Mouse (Mus musculus) right cerebral cortex, postnatal 4 days (tissue): ENCODE data around the gene Syne1.

Experiments
- DNase-seq: peaks from one replicate; pipeline ENCODE4 v3.0.0-alpha.2; 2022

Gene Syne1

DNA sequence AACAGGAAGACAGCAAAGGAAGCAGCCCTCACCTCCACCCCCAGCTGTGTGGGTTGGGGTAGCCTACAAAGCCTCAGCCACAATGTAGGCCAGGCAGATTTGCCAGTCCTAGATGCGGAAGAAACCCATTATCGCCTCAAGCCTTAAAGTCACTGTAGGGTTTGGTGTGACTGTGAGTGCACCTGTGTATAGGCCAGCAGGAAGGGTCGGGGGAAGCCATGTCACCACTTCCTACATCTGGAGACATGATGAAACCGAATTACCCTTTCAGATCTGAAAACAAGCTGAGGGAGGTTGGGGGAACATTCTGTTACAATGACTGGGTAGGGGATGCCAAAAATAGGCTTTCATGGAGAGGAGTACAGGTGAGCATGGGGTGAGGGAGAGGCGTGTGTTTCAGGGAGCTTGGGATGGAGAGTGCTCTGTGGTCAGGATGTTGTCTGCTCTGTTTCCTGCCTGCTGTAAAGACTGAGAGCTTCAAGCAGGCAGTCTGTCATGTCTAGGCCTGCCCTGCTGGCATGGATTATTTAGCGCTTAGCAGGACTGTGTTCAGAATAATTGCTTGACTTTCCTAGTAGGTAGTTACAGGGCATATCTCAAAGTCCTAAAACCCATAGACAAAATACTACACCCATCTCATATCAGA lies 167.0 kb downstream of the Syne1 start:
- DNase-seq: no peak

DNA sequence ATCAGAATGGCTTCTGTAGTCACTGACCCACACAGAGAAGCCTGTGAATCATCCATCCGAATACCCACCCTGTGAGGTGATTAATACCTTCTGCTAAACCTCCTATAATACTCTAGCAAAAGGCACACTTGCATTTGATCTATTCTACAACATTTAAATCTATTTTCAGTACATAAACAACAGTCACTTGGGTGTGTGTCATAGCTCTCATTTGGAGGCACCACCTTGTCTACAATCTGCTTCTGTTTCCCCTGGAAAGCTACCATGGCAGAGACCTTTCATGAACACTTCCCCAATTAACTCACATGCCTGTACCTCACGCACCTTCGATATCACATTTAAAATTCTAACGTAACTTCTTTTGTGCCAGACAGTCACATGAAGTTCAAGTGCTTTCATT lies 169.7 kb downstream of the Syne1 start:
- no peak for DNase-seq

DNA sequence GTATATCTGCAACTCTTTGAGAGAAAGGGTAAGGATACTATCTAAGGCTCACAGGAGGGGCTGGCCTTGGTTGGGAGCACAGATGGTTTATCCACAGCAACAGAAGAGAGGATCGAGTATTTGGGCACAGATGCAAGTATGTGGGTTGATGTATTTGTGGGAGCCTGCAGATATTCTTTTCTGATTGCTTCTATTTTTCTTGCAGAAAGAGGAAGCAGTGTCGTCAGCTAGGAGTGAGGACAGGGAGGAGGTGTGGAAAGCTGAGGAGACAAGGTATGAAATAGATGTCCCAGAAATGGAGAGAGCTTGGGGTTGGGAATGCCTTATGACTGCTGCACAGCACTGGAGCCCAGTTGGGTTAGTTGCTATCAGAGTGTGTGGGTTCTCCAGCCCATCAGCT lies 172.3 kb downstream of the Syne1 start:
- DNase-seq: no peak

DNA sequence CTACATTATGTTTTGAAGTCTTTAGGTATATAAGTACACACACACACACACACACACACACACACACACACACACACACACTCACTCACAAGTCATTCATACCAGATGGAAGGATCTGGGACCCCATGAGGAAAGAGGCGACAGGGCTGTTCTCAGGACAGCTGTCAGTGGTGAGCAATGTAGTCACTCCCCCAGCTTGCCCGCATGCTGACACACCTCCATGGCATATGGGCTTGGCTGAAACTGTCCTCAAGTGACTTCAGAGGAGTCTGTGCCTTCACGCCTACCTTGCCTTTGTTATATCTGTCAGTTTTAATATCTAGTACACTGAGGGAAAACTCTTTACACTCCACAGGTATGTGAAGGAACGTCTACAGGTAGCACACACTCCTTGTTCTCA lies 181.7 kb downstream of the Syne1 start:
- no peak for DNase-seq

DNA sequence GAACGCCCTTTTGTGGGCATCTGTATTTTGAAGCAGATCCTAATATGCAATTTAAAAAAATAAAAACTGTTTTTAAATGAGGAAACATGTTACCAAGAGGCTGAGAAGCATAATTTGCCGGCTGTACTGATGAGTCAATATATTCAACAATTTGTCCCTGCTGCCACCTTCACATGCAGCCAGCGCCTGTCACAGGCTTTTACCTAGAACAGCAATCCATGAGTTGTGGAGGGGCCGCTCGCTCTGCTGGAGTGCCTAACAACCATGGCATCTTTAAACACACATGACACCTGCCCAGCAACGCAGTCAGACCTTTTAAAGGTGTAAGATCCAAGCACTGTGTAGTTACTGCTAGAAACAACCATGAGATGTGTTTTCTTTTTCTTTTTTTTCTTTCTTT lies 183.0 kb downstream of the Syne1 start:
- DNase-seq: no peak

DNA sequence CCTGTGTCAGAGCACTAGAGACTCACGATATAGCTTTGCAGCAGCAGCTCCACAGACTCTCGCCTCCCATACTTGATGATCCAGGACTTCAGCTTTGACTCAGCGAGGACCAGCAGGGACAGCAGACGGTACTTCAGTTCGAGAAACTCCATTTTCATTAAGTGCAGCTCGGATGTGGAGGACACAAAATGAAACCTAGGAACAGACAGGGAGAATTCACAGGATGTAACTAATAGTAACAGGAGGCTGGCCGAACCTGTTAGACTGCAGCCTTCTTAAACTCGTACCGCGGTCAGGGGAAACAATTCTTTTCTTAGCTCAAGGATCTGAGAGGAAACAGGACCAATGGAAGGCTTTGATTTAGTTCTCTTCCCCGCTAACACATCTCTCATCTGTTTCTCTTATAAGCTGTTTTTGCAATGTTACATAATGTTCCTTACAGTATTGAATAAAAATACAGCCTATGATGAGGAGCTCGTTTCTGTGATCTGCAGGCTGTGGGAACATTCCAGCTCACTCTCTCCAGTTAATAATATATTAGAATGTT lies 183.7 kb downstream of the Syne1 start:
- DNase-seq: no peak

DNA sequence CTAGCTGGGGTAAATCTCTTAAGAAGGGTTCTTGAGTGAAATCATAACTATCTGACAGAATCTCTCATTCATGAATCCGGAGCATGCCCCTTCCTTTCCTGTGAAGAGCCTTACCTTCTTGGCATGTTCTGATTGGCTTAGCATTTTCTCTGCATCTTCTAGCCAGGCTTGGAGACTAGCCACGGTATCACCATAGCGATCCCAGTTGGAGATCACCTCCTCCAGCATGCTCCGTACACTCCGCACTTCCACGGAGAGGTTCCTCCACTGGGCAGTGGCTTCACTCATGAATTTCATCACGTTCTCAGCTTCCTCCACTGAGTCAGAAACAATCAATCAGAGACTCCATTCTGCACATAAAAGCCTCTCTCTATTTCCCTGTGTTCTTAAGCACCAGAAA lies 190.7 kb downstream of the Syne1 start:
- DNase-seq: no peak

DNA sequence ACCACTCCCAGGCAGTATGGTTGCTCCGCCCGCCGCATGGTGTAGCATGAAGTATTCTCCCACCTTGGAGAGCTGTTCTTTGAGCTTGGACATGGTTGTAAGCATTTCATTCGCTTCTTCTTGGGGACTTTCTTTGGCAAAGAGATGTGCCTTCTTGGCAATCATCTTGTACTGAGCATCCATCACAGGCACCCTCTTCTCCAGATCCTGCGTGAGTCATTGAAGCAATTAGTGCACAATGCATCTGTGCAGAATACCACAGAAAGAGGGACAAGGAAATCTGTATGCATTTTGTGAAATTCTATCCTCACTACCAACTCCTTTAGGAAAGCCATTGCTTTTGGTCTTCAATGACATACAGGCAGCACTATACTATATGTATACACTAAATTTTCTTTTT lies 194.7 kb downstream of the Syne1 start:
- no peak for DNase-seq

DNA sequence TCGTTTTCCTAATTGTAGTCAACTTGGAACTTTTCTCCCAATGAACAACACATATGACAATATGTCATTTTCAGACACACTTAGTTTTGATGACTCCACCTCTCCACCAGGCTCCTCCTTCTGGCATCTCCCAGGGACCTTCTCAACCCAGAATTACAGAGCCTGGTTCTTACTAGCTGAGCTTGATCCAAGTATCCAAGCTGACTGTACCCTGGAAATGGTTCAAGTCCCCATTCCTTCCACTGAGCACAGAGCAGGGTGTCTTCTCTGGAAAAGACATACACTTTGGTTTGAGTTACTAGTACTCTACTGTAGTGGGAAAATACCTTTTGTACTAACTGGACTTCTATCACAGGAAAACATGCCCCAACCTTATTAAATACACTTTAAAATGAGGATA lies 197.9 kb downstream of the Syne1 start:
- DNase-seq: no peak

DNA sequence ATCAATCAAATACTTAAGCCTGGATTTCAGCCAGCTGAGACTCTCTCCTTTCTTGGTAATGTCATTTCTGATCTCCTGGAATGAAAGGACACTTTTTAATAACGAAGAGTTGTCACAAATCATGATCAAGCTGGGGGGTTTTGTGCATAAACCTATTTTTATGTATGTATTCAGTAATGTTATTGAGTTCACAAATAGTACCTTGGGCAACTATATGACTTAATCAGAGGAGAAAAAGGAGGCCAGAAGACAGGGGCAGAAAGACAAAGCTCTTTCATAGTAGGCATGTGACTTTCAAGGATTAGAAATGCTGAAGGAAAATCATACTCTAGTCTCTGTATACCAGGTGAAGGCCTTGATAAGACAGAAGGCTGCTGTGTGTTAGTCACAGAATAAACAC lies 204.4 kb downstream of the Syne1 start:
- no peak for DNase-seq

DNA sequence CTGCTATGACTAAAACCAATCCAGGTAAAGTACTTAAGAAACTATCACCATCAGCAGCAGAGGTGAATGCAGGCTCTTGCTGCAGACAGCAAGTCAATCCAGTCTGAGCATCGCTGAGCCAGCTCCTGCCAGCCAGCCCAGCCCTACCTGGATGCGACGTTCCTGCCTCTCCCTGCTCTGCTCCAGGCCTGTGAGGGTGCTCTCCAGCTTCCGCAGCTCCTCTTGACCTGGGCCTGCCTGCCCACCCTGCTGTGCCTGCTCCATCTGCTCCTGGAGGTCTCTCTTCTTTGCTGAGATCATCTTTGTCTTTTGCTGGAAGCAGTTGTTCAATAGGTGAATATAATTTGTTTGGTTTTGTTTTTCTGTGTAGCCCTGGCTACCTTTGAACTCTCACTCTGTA lies 208.1 kb downstream of the Syne1 start:
- no peak for DNase-seq

DNA sequence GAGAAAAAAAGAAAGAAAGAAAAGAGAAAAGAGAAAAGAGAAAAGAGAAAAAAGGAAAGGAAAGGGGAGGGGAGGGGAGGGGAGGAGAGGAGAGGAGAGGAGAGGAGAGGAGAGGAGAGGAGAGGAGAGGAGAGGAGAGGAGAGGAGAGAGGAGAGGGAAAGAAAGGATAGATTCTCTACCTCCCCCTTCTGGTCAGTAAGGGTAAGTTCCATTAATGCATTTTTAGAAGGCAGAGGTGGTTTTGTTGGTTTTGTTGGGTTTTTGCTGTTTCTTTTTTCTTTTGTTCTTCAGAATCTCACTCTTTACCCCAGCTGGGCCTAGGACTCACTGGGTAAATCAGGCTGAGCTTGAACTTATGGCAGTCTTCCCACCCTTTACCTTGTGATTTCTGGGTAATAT lies 214.9 kb downstream of the Syne1 start:
- no peak for DNase-seq

DNA sequence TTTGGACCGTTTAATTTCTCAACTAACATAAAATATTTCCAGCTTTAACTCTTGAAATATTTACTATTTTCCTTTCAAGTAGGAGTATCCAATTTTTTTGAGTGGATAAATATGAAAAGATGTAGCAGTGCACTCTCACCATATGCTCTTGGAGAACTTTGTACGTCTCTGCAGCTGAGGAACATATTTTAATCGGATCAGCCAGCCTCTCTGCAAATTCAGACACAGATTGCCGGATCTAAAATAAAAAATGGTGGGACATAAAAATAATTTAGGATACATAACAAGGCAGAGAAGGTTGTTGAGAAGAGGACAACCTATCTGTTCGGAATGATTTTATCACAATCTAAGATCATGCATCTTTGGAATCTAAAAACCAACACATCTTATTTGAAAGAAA lies 218.5 kb downstream of the Syne1 start:
- no peak for DNase-seq

DNA sequence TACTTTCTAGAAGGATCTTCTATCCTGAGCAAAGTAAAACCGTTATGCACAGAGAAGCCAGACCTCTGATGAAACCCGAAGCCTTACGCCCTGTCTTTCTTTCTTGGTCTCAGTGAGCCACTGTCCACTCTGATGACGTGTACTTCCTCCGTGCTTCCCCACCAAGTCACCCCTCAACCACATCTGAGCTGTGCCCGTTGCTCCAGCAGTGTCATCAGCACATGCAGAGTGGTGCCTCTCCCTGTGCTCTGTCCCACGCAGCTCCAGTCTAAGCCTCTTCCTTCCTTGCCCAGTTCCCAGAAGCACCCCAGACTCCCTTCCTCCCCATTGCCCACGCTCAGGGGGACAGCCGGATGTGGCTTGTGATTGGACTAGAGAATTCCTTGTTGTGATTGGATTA lies 224.6 kb downstream of the Syne1 start:
- no peak for DNase-seq

DNA sequence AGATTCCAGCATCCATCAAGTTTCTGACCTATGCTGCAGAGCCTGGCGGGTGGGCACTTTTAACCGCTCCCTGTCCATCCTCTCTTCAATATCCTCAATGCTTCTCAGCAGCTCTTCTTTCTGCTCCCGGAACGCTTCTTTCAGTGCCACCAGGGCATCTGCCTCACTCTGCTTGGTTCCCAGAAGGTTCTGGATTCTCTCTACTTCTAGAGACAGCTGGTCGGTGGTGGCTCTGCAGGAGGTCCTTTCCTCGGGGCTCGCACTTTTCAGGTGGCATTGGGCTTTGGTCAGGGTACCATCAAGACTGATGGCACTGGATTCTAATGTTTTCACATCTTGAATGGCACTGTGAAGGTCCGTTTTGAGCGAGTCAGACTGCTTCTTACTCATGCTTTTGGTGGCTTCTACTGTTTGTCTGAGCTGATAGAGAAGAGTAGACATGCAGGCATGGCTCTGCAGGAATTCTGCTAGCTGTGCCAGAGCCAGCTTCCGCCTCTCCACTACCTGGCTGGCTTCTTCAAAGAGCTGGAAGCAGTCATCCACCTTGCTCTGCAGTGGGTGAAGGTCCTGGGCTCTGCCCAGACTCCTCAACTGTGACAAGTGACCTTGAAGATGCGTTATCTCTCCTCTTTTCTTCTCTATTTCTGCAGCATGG lies 227.4 kb downstream of the Syne1 start:
- DNase-seq: no peak

DNA sequence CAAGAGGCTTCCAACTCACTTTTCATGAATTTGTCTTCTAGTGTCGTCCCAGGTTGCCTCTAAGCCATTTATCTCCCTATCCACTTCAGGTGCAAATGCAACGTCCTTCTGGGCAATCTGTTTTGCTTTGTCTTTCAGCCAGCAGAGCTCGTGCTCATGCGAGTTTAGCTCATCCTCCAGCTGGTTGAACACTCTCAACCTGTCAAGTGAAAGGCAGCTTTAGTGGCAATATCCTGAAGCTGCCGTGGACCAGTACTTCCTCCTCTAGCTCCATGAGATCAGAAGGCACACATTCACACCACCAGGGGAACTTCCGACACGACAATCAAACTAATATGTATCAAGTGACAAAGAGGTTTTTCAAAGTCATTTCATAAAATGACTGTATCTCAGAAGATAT lies 228.7 kb downstream of the Syne1 start:
- no peak for DNase-seq

DNA sequence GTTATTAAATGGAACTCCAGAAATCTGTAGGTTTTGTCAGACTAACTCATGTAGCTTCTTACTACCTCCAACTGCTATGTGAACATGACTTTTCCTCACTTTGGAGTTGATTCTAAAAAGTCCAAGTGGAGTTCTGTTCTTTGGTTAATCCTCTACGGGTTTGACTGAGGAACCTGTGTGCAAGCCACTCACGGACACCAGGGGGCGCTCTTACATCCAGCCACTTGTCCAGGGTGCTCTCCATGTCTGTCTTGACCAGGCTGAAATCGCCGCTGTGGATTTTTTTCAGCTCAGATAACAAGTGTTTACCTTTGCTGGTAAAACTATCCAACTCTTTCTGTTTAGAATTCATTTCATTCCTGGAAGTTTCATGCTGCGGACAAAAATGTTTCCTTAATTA lies 233.7 kb downstream of the Syne1 start:
- DNase-seq: peak; percentile 76

DNA sequence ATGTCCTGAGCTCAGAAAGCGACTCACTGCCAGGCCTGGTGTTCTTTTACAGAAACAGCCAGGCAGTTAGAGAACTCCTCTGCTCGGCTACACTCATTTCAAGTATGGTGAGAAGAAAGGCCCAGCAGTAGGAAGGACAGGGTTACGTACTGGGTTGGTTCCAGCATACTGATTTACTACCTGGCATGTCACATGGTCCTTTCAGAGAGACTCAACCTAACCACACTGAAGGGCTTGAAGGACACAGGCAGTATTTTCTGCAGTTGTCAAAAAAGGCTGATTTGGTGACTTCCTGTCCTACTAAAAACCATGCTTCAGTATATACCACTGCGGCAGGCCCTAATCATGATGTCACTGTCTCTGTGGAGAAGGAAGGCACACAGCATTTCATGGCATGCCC lies 238.8 kb downstream of the Syne1 start:
- no peak for DNase-seq

DNA sequence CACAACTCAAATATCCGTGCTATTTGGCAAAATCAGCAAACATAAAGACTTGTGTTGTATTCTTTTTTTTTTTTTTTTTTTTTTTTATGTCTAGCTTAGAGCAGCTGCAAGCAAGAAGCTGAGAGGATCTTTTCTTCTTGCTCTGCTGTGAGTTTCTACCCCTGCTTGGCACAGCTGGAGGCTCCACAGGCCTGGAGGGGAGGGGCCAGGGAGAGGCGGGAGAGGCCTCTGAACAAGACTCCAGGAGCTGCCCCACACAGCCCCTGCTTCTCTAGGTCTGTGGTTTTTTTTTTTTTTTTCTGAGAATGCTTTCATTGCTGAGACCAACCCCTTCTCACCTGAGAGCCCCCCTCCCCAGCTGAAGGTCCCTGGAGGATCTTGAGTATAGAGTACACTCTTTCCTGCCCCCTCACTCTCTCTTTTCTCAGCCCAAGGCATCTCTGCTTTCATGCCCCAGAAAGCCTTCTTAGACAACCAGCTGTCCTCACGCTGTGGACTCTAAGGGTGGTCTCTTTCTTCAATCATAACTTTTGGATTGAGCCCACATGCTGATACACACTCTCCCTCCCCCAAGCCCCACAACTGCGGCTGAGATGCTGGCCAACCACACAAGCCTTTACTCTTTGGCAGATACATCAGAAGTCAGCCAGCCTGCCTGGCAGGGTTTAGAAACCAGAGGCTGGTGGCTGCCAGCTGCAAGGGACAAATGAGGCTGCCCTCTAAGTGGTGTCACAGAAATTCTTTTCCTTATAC lies 241.1 kb downstream of the Syne1 start:
- DNase-seq: no peak

DNA sequence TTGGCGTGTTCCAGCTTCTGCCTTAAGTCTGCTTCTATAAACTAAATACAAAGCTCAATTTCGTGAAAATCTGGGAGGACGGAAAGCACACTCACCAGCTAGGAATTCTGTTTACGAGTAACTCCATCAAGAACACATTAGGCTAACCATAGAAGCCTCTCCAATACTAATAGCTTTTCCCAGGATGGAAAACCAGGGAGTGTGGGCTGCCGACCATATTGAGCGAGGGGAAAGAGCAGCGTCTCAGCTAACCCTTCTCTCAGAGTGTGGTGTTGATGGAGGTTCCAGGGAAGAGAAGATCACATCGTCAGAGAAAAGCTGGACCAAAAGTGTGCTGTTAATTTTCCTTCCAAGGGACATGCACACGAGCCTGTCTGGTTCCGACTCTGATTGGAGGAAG lies 241.9 kb downstream of the Syne1 start:
- DNase-seq: no peak

DNA sequence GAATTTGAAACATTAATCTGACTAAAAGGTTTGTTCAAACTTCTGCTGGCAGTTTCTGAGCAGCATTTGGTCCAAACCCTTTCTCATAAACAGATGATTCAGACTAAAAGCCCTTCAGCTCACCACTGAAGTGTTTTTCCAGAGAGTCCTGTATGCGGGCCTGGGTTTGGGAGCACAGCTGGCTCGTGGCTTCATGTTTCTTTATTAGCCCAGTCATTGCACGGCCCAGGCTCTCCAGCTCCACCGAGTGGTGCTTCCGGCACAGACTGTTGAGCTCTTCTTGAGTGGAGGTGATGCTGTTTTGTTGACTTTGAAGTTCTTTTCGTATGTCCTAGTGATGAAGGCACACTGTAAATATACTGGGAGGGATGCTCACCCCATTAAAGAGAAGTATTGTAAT lies 245.7 kb downstream of the Syne1 start:
- DNase-seq: no peak

DNA sequence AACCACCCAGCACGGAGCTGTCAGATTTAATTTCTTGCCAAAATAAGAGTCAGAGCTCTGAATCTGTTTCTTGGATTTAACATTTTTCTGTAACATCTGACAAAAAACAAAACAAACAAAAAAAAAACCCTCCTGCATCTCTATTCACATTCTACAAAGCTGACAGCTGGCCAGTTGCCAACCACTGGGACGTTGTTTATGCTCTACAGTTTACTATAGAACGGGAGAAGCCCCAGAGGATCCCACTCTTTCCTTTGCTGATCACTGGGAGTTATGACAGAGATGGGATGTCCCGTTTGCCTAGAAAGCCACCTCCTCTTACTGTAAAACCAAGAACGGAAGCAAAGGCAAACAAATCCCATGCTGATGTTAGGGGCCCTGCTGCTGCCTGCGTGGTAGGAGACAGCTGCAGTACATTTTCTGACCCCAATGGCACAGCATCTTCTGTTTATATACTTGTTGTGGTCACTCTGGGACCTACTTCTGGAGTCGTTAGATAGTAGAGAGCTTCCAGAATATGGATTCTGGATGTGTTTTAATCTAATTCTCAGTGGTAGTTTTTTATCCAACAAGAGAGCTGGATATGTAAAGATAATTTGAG lies 255.9 kb downstream of the Syne1 start:
- peak; percentile 37 for DNase-seq

DNA sequence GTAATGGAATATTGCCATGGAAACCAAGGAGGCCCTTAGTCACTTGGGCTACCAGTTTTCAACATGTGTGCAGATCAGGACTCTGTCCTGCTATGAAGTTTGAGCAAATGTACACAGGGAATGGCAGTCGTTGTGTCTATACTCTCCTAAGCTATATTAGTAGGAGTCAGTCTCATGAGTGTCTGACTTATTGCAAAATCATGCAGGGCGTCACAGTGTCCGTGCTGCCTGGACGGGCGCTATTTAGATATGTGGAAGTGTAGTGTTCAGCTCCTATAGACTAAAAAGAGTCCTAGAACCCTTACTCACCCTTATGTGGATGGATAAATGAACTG lies 261.7 kb downstream of the Syne1 start:
- no peak for DNase-seq
